Mouse (Mus musculus) CD4-positive, CD25-positive, alpha-beta regulatory T cell, adult 4 months (primary cell): ENCODE data around the gene Gm21974. TPM values are rescaled to one million over a fixed set of nuclear protein-coding genes. Genes with fewer than 3 reads are reported as not detected.
"Not testable (repeated sequence)": the region's sequence is repeated elsewhere in the genome, so short reads cannot be mapped to it uniquely, and the experiment has no call there.

Source experiments
- ATAC-seq: one replicate; pipeline ENCODE4 v1.8.0; 2017
- polyA plus RNA-seq, 2 experiments: library from polyadenylated mRNA; unstranded; fragments of 100-300 nt; shearing (Covaris generic); gene quantifications; one replicate each; pipeline ENCODE4 v1.2.1; 2017

Gm21974 gene
- polyA plus RNA-seq, 2 experiments from 2014 or later: not detected

GRCm38 (mm10) chr7:127875627-127876001, 19.6 kb downstream of the Gm21974 start:
- peak; percentile 73 for ATAC-seq

- ATAC-seq: peak; percentile 5
Observed at GRCm38 (mm10) chr7:127874812-127875626, 20.2 kb downstream of the Gm21974 start.

DNA sequence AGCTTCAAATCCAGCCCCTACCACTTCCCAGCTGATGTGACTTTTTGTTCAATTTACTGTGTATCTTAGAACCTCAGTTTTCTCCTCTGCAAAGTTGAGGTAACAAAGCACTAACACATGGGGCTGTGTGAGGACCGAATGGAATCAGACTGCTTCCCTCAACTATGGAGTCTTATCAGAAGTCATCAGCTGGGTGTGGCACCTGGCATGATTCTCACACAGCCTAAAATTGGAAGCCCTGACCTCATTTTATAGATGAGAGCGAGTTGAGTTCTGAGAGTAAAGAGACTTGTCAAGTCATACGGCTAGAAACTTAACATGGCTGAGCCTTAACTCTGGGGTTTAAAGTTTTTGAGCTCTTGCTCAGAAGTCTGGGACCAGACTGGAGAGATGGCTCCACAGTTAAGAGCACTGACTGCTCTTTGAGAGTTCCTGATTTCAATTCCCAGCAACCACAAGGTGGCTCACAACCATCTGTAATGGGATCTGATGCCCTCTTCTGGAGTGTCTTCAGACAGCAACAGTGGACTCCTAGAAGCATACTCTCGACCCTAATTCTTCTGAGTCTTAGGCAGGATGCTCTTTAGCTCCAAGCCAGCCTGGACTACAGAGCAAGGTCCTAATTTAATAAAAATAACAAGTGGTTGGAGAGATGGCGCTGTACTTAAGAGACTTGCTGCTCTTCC, 25.0 kb downstream of the Gm21974 start:
- ATAC-seq: no peak

- no peak for ATAC-seq
Observed at GRCm38 (mm10) chr7:127869149-127869810, 26.0 kb downstream of the Gm21974 start.

DNA sequence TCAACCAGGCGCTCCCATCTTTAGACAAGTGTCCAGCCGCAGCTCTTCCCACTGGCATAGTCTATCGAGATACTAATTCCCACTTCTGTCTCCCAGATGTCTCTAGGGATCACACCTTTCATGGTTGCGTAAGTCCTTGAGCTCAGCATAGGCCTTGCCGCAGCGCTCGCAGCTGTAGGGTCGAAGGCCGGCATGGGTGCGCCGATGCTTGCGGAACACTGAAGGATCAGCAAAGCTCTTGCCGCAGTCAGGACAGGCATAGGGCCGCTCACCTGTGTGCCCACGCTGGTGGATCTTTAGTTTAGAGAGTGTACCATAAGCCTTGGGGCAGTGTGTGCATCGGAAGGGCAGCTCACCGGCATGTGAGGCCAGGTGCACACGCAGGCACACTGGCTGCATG, 27.6 kb downstream of the Gm21974 start:
- no peak for ATAC-seq

- no peak for ATAC-seq
Observed at GRCm38 (mm10) chr7:127866434-127866833, 28.8 kb downstream of the Gm21974 start.

DNA sequence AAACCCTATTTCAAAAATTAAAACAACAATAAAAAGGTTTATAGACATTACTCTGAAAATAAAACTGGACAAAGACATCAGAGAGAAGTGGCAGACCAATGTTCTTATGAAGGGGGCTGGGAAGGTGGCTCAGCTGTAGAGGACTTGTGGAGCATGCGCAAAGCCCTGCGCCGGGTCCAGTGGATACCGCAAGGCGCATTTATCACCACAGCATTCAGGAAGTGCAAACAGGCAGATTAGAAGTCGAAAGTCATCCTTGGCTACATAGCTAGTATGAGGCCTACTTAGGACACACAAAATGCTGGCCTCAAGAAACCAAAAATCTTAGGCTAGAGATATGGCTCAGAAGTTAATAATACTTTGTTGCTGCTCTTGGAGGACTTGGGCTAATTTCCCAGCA, 37.0 kb downstream of the Gm21974 start:
- no peak for ATAC-seq

- no peak for ATAC-seq
Observed at GRCm38 (mm10) chr7:127850906-127851305, 44.3 kb downstream of the Gm21974 start.

GRCm38 (mm10) chr7:127849973-127850875, 45.0 kb downstream of the Gm21974 start:
- no peak for ATAC-seq

DNA sequence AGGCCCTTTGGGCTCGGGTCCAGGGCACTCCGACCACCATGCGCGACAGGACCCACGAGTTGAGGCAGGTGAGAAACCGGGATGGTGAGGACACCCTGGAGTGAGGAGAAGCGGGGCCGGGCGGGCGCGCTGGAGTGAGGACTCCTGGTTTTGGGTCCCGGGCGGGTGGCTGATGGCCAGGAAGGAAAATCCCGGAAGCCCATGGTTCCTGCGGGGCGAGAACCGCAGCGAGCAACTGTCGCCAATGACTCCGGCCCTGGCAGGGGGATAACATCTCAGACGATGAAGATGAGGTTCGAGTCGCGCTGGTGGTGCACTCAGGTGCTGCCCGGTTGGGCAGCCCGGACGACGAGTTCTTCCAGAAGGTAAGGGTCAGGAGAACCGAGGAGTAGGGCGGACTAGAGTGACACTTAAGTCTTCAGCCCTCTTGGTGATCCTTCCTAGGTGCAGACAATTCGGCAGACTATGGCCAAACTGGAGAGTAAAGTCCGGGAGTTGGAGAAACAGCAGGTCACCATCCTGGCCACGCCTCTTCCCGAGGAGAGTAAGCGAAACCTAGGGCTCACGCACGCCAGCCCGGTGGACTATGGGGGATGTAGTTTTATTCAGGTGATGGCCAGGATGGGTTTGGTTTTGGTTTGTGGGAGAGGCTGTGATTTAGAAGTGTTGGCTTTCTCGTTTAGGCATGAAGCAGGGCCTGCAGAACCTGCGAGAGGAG, 53.1 kb downstream of the Gm21974 start:
- ATAC-seq: peak; percentile 74

- peak; percentile 77 for ATAC-seq
Observed at GRCm38 (mm10) chr7:127841340-127842000, 53.8 kb downstream of the Gm21974 start.

DNA sequence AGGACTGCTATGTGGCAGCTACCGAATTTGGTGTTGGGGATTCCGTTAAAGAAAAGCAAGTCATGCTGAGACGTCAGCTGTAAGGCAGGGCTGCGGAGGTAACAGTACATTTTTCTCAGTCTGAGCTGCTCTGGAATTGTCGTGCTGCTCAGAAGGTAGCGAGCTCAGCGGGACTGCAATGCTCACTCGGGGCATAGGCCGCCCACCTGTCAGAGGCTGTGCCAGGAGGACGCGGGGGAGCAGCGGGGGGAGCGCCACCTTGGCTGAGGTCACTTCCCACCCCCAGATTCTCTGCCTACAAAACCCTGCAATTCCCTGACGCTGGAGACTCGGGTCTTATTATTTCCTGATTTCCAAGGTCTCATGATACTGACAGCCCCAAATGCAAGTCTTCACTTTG, 54.4 kb downstream of the Gm21974 start:
- ATAC-seq: peak; percentile 23

GRCm38 (mm10) chr7:127840031-127840430, 55.2 kb downstream of the Gm21974 start:
- not testable (repeated sequence) for ATAC-seq

GRCm38 (mm10) chr7:127837878-127838277, 57.4 kb downstream of the Gm21974 start:
- not testable (repeated sequence) for ATAC-seq

- ATAC-seq: no peak
Observed at GRCm38 (mm10) chr7:127837473-127837872, 57.8 kb downstream of the Gm21974 start.

Other genes with a start within 250 kb of the Gm21974 start
- gene Bcl7c, start 186.5 kb downstream of the Gm21974 start, polyA plus RNA-seq: 1 to 10 TPM; 3.2 to 5.5 TPM
- not detected for gene Ctf1, start 182.7 kb downstream of the Gm21974 start, polyA plus RNA-seq
- not detected for gene Ctf2, start 163.3 kb downstream of the Gm21974 start, polyA plus RNA-seq
- under 1 TPM; 0.12 to 0.62 TPM for gene Fbxl19, start 150.9 kb downstream of the Gm21974 start, polyA plus RNA-seq
- 10 to 100 TPM; 12.8 to 15.4 TPM for gene Orai3, start 125.6 kb downstream of the Gm21974 start, polyA plus RNA-seq
- gene Setd1a, start 118.8 kb downstream of the Gm21974 start, polyA plus RNA-seq: 1 to 10 TPM; 5.8 to 6.6 TPM
- gene Gm49388, start 109.8 kb downstream of the Gm21974 start, polyA plus RNA-seq: under 1 TPM; 0.65 to 0.99 TPM
- gene Hsd3b7, start 94.8 kb downstream of the Gm21974 start, polyA plus RNA-seq: 1 to 10 TPM; 3.9 to 6.8 TPM
- 100 to 1,000 TPM in 1 of 2 experiments, 10 to 100 TPM in 1; 62.0 to 110 TPM for gene Stx4a, start 71.2 kb downstream of the Gm21974 start, polyA plus RNA-seq
- not detected for gene Stx1b, start 70.9 kb downstream of the Gm21974 start, polyA plus RNA-seq
- 10 to 100 TPM; 25.1 to 29.0 TPM for gene Zfp646, start 19.2 kb downstream of the Gm21974 start, polyA plus RNA-seq
- 10 to 100 TPM in 1 of 2 experiments, 1 to 10 TPM in 1; 9.0 to 10.6 TPM for gene Zfp668, start 18.6 kb downstream of the Gm21974 start, polyA plus RNA-seq
- gene Prss53, start 4.5 kb downstream of the Gm21974 start, polyA plus RNA-seq: 1 to 10 TPM in 1 of 2 experiments, under 1 TPM in 1; 0.85 to 1.2 TPM
- gene Vkorc1, start 163 bp upstream of the Gm21974 start, polyA plus RNA-seq: 10 to 100 TPM; 43.3 to 58.0 TPM
- gene Bckdk, start 8.6 kb upstream of the Gm21974 start, polyA plus RNA-seq: 100 to 1,000 TPM in 1 of 2 experiments, 10 to 100 TPM in 1; 59.0 to 108 TPM
- gene Kat8, start 17.1 kb upstream of the Gm21974 start, polyA plus RNA-seq: 10 to 100 TPM; 39.8 to 41.9 TPM
- gene Prss8, start 34.6 kb upstream of the Gm21974 start, polyA plus RNA-seq: not detected
- 1 to 10 TPM; 2.5 to 4.3 TPM for gene Prss36, start 51.3 kb upstream of the Gm21974 start, polyA plus RNA-seq
- gene Fus, start 72.0 kb upstream of the Gm21974 start, polyA plus RNA-seq: 10 to 100 TPM; 59.4 to 88.7 TPM
- gene Pycard, start 98.4 kb upstream of the Gm21974 start, polyA plus RNA-seq: 100 to 1,000 TPM; 247 to 260 TPM
- not detected for gene Trim72, start 108.5 kb upstream of the Gm21974 start, polyA plus RNA-seq
- gene Itgam, start 167.2 kb upstream of the Gm21974 start, polyA plus RNA-seq: under 1 TPM; 0.56 to 0.70 TPM
- not detected for gene Gm49368, start 167.2 kb upstream of the Gm21974 start, polyA plus RNA-seq
- gene Itgax, start 234.1 kb upstream of the Gm21974 start, polyA plus RNA-seq: not detected